Mouse (Mus musculus): Measurements from ENCODE around the gene Dok4. TPM values are rescaled to one million over a fixed set of nuclear protein-coding genes. Genes with fewer than 3 reads are reported as not detected.

The Dok4 gene
- total and polyA plus RNA-seq, 2 experiments from 2014 or later: 97.5 to 123 TPM

GRCm38 (mm10) chr8:94888383-94889036 is 12.4 kb upstream of the Dok4 start:
- no peak for TF ChIP-seq CTCF (IDR thresholded peaks at IDR 0.05; ENCODE audit: low read depth)
- no peak for DNase-seq
- WGBS: 43% methylated on average over 14 of the region's 14 CpGs

GRCm38 (mm10) chr8:94880742-94881141 is 4.6 kb upstream of the Dok4 start:
- Histone ChIP-seq H3K27me3 (ENCODE audit: insufficient read depth, low read length) (no peaks in the 10 kb centered on the region), H3K9me3 (ENCODE audit: low read length) (no peaks in the 10 kb centered on the region), H3K4me3 (ENCODE audit: low read depth, low read length) (no peak overlapping the region), H3K36me3 (ENCODE audit: insufficient read depth) (no peaks in the 10 kb centered on the region), H3K4me2 (ENCODE audit: low read depth) (no peak overlapping the region), H3K4me1 (ENCODE audit: insufficient read depth) (no peaks in the 10 kb centered on the region), H3K27ac (ENCODE audit: low read depth, low read length) (no peak overlapping the region), H3K9ac (no peak overlapping the region)
- no peak for ATAC-seq
- 78% methylated on average over 4 of the region's 4 CpGs for WGBS
- no peak for TF ChIP-seq CTCF (IDR thresholded peaks at IDR 0.05; ENCODE audit: low read depth)
- DNase-seq: no peak

More at GRCm38 (mm10) chr8:94888383-94889036, 12.4 kb upstream of the Dok4 start:
- Histone ChIP-seq H3K27ac (ENCODE audit: low read depth, low read length) (no peak overlapping the region), H3K27me3 (ENCODE audit: insufficient read depth, low read length) (no peaks in the 10 kb centered on the region), H3K36me3 (ENCODE audit: insufficient read depth) (no peaks in the 10 kb centered on the region), H3K9me3 (ENCODE audit: low read length) (no peaks in the 10 kb centered on the region), H3K4me1 (ENCODE audit: insufficient read depth) (no peaks in the 10 kb centered on the region), H3K9ac (no peak overlapping the region), H3K4me3 (ENCODE audit: low read depth, low read length) (no peak overlapping the region), H3K4me2 (ENCODE audit: low read depth) (no peak overlapping the region)
- no peak for ATAC-seq

- Histone ChIP-seq H3K4me3 (ENCODE audit: low read depth, low read length) (no peak overlapping the region), H3K4me1 (ENCODE audit: insufficient read depth) (peaks cover 10% of the 10 kb centered on the region; the same call in 1 of the 2 replicates), H3K4me2 (ENCODE audit: low read depth) (no peak overlapping the region), H3K9me3 (ENCODE audit: low read length) (no peaks in the 10 kb centered on the region), H3K36me3 (ENCODE audit: insufficient read depth) (no peaks in the 10 kb centered on the region), H3K27ac (ENCODE audit: low read depth, low read length) (no peak overlapping the region), H3K9ac (no peak overlapping the region), H3K27me3 (ENCODE audit: insufficient read depth, low read length) (no peaks in the 10 kb centered on the region; the same call in 1 of the 2 replicates)
- WGBS: 51% methylated on average over 3 of the region's 3 CpGs
- no peak for TF ChIP-seq CTCF (IDR thresholded peaks at IDR 0.05; ENCODE audit: low read depth)
- ATAC-seq (no peak), DNase-seq (no peak)
Observed at GRCm38 (mm10) chr8:94876820-94877219, 690 bp upstream of the Dok4 start.

DNA sequence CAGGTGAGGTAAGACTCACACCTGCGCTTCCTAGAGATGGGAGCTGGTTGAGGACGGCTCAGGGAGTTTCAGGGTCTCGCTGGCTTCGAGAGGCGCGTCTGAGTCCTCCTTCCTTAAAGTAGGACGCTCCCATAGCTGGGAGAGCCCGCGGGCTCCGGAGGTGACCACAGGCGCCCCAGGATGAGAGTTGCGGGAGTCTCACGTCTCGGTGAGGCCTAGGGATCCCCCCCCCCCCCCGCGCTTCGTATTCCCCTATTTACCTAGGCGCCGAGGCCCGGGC is 319 bp downstream of the Dok4 start:
- no peaks in the 10 kb centered on the region; the same call in 1 of the 2 replicates for H3K27me3 ChIP-seq (ENCODE audit: insufficient read depth, low read length)
- no peak for TF ChIP-seq CTCF (IDR thresholded peaks at IDR 0.05; ENCODE audit: low read depth)
- peak overlapping the region; percentile 53 for H3K9ac ChIP-seq
- WGBS: 6% methylated on average over 11 of the region's 20 CpGs
- 0 out of 2 replicates have a peak overlapping the region, but pooled peaks have one; percentile 21 for H3K27ac ChIP-seq (ENCODE audit: low read depth, low read length)
- H3K4me1 ChIP-seq (ENCODE audit: insufficient read depth): peaks cover 13% of the 10 kb centered on the region
- peak overlapping the region; percentile 94 for H3K4me2 ChIP-seq (ENCODE audit: low read depth)
- H3K36me3 ChIP-seq (ENCODE audit: insufficient read depth): no peaks in the 10 kb centered on the region
- no peak for DNase-seq
- peak overlapping the region; percentile 58 for H3K4me3 ChIP-seq (ENCODE audit: low read depth, low read length)
- no peak for ATAC-seq
- no peaks in the 10 kb centered on the region for H3K9me3 ChIP-seq (ENCODE audit: low read length)

- ATAC-seq (no peak), DNase-seq (peak; percentile 40)
- Histone ChIP-seq H3K9ac (peak overlapping the region; percentile 53), H3K9me3 (ENCODE audit: low read length) (no peaks in the 10 kb centered on the region), H3K36me3 (ENCODE audit: insufficient read depth) (no peaks in the 10 kb centered on the region), H3K4me2 (ENCODE audit: low read depth) (peak overlapping the region; percentile 94), H3K27ac (ENCODE audit: low read depth, low read length) (0 out of 2 replicates have a peak overlapping the region, but pooled peaks have one; percentile 21), H3K4me1 (ENCODE audit: insufficient read depth) (peaks cover 13% of the 10 kb centered on the region), H3K4me3 (ENCODE audit: low read depth, low read length) (peak overlapping the region; percentile 58), H3K27me3 (ENCODE audit: insufficient read depth, low read length) (no peaks in the 10 kb centered on the region; the same call in 1 of the 2 replicates)
- 10% methylated on average over 17 of the region's 17 CpGs for WGBS
- no peak for TF ChIP-seq CTCF (IDR thresholded peaks at IDR 0.05; ENCODE audit: low read depth)
Observed at GRCm38 (mm10) chr8:94875096-94875870, 847 bp downstream of the Dok4 start.

GRCm38 (mm10) chr8:94874358-94874757 is 1.8 kb downstream of the Dok4 start:
- TF ChIP-seq CTCF (IDR thresholded peaks at IDR 0.05; ENCODE audit: low read depth): peak; percentile 86
- H3K4me2 ChIP-seq (ENCODE audit: low read depth): peak overlapping the region; percentile 94
- H3K27me3 ChIP-seq (ENCODE audit: insufficient read depth, low read length): no peaks in the 10 kb centered on the region; the same call in 1 of the 2 replicates
- no peaks in the 10 kb centered on the region for H3K36me3 ChIP-seq (ENCODE audit: insufficient read depth)
- no peak overlapping the region for H3K9ac ChIP-seq
- ATAC-seq (no peak), DNase-seq (peak; percentile 69)
- H3K4me3 ChIP-seq (ENCODE audit: low read depth, low read length): peak overlapping the region; percentile 58
- H3K4me1 ChIP-seq (ENCODE audit: insufficient read depth): peaks cover 17% of the 10 kb centered on the region
- no peak overlapping the region for H3K27ac ChIP-seq (ENCODE audit: low read depth, low read length)
- H3K9me3 ChIP-seq (ENCODE audit: low read length): no peaks in the 10 kb centered on the region
- WGBS: 14% methylated on average over 6 of the region's 6 CpGs

GRCm38 (mm10) chr8:94872576-94872975 is 3.6 kb downstream of the Dok4 start:
- H3K9me3 ChIP-seq (ENCODE audit: low read length): no peaks in the 10 kb centered on the region
- H3K36me3 ChIP-seq (ENCODE audit: insufficient read depth): peaks cover under 1% of the 10 kb centered on the region; the same call in 1 of the 2 replicates
- TF ChIP-seq CTCF (IDR thresholded peaks at IDR 0.05; ENCODE audit: low read depth): no peak
- WGBS: 82% methylated on average over 2 of the region's 2 CpGs
- no peak overlapping the region for H3K4me2 ChIP-seq (ENCODE audit: low read depth)
- ATAC-seq: no peak
- H3K27me3 ChIP-seq (ENCODE audit: insufficient read depth, low read length): no peaks in the 10 kb centered on the region; the same call in 1 of the 2 replicates
- H3K4me3 ChIP-seq (ENCODE audit: low read depth, low read length): no peak overlapping the region
- no peak overlapping the region for H3K27ac ChIP-seq (ENCODE audit: low read depth, low read length)
- peaks cover 28% of the 10 kb centered on the region for H3K4me1 ChIP-seq (ENCODE audit: insufficient read depth)
- no peak overlapping the region for H3K9ac ChIP-seq
- DNase-seq: no peak

Measured in forebrain, postnatal 0 days (tissue).